In genomic region chr1:144075991-144076390, GRCm38 (mm10) we compare ENCODE assay signal across 25 mouse cellular contexts.
DNase-seq lines count a peak whose midpoint lies in the region; ATAC-seq lines count a peak whose summit lies in the region.
"Had no signal": no experiment of that assay in that cellular context is flagged by ENCODE, and none has a peak within 500 bp of the region (broad histone marks: within the 10 kb centered on the region; RNA-seq: fewer than 3 reads in every experiment).

No protein-coding gene starts in this region.

- H3K9me3 ChIP-seq in kidney, embryonic 16.5 days (ENCODE audit: low read length), result no peaks in the 10 kb centered on the region
- H3K9me3 ChIP-seq: limb, embryonic 10.5 days; megakaryocyte, embryonic 14.5 days; neural tube, embryonic 12.5 days; stomach, embryonic 15.5 days had no signal

- DNase-seq in heart, adult 11 months, result peak; percentile 83
- DNase-seq in heart, postnatal 14 days, result no peak
- peak; percentile 6 for DNase-seq in fibroblast of lung, adult 2 months (ENCODE audit: low read depth)
- DNase-seq in kidney, postnatal 14 days, result no peak
- DNase-seq: adrenal gland, adult 8-10 months; cerebellum, adult 11 months; cerebellum, postnatal 25 days; gastrocnemius, adult 2 months; kidney, adult 8-10 months; spleen, adult 18-20 months; thymus, adult 2 months had no signal

- intact Hi-C loops in heart, postnatal 14 days (cut with DNase I), result no loop called here

- H3K27ac ChIP-seq in kidney, embryonic 16.5 days (ENCODE audit: low read length), result no peak overlapping the region
- H3K27ac ChIP-seq: gastrocnemius, adult 2 months; layer of hippocampus, adult 2 months; limb, embryonic 10.5 days; neural tube, embryonic 12.5 days; stomach, embryonic 15.5 days had no signal

- H3K36me3 ChIP-seq in kidney, embryonic 16.5 days (ENCODE audit: insufficient read depth, low read length), result no peaks in the 10 kb centered on the region
- H3K36me3 ChIP-seq: limb, embryonic 10.5 days; neural tube, embryonic 12.5 days; stomach, embryonic 15.5 days had no signal

- peak; percentile 72 for ATAC-seq in CD4-positive, CD25-positive, alpha-beta regulatory T cell, adult 4 months
- peak; percentile 54 for ATAC-seq in inflammation-experienced regulatory T-cells, adult 6 months
- ATAC-seq in erythroblast, adult 5-6 weeks (replicated peaks; ENCODE audit: low FRiP score, poor library complexity, severe bottlenecking), result no peak
- ATAC-seq in kidney, embryonic 16.5 days (ENCODE audit: low FRiP score, low TSS enrichment), result no peak
- ATAC-seq: forebrain, embryonic 16.5 days; lung, postnatal 0 days; midbrain, embryonic 16.5 days had no signal

- H3K4me1 ChIP-seq in kidney, embryonic 16.5 days (ENCODE audit: insufficient read depth, low read length), result no peaks in the 10 kb centered on the region
- H3K4me1 ChIP-seq: limb, embryonic 10.5 days; megakaryocyte, embryonic 14.5 days; neural tube, embryonic 12.5 days; stomach, embryonic 15.5 days had no signal

- no peak overlapping the region for H3K4me2 ChIP-seq in kidney, embryonic 16.5 days (replicated peaks; ENCODE audit: low read depth, low read length)
- H3K4me2 ChIP-seq: liver, embryonic 11.5 days; neural tube, embryonic 12.5 days; stomach, embryonic 15.5 days had no signal

- no peak overlapping the region for H3K9ac ChIP-seq in kidney, embryonic 16.5 days (replicated peaks; ENCODE audit: low read length)
- H3K9ac ChIP-seq: neural tube, embryonic 12.5 days; stomach, embryonic 15.5 days had no signal

- no peak overlapping the region for H3K4me3 ChIP-seq in kidney, embryonic 16.5 days (ENCODE audit: low read length)
- H3K4me3 ChIP-seq: erythroblast, embryonic 14.5 days; gastrocnemius, adult 2 months; layer of hippocampus, adult 2 months; limb, embryonic 10.5 days; megakaryocyte, embryonic 14.5 days; neural tube, embryonic 12.5 days; stomach, embryonic 15.5 days had no signal

- 88% methylated on average over 4 of the region's 4 CpGs for WGBS in kidney, embryonic 16.5 days

- no peaks in the 10 kb centered on the region for H3K27me3 ChIP-seq in kidney, embryonic 16.5 days (ENCODE audit: insufficient read depth, low read length)
- H3K27me3 ChIP-seq: megakaryocyte, embryonic 14.5 days; neural tube, embryonic 12.5 days; stomach, embryonic 15.5 days had no signal

Comparison
In these comparisons a context has a peak if more than half of its experiments do, and no peak if none do; other contexts are left out.
1. DNase-seq: peak in heart, adult 11 months (single experiment) and fibroblast of lung, adult 2 months (single experiment); none in heart, postnatal 14 days (0 of 2) and kidney, postnatal 14 days (single experiment).
2. ATAC-seq: peak in CD4-positive, CD25-positive, alpha-beta regulatory T cell, adult 4 months (single experiment) and inflammation-experienced regulatory T-cells, adult 6 months (single experiment); none in erythroblast, adult 5-6 weeks (single experiment) and kidney, embryonic 16.5 days (single experiment).